Mouse (Mus musculus) limb, embryonic 14.5 days (tissue): Measurements from ENCODE around the gene Pde4dip. TPM values are rescaled to one million over a fixed set of nuclear protein-coding genes. Genes with fewer than 3 reads are reported as not detected.

ENCODE experiments used
- ATAC-seq: fragments of 200-750 bp; cut with Nextera tagmentation; 2 replicates; pipeline ENCODE4 v1.8.0; 2017; ENCODE audit warnings: low read depth, moderate number of reproducible peaks, moderate TSS enrichment; ENCODE audit not compliant: low FRiP score
- DNase-seq: peaks from one replicate; pipeline ENCODE4 v3.0.0-alpha.2; 2015; ENCODE audit warnings: low spot score
- H3K27ac ChIP-seq: fragments of 300-500 bp; sonication (generic); replicated peaks from 2 replicates; pipeline ENCODE4 v1.5.1; 2014; ENCODE audit warnings: low read depth, mild to moderate bottlenecking, low read length, moderate library complexity, mixed read lengths
- H3K27me3 ChIP-seq: fragments of 300-500 bp; sonication (generic); 2 replicates; pipeline ENCODE4 v1.6.1; 2014; ENCODE audit warnings: low read length, mixed read lengths; ENCODE audit not compliant: control insufficient read depth, insufficient read depth
- H3K36me3 ChIP-seq: fragments of 300-500 bp; sonication (generic); 2 replicates; pipeline ENCODE4 v1.6.1; 2014; ENCODE audit warnings: mild to moderate bottlenecking, low read length, moderate library complexity, mixed read lengths; ENCODE audit not compliant: control insufficient read depth, insufficient read depth
- H3K4me1 ChIP-seq: fragments of 300-500 bp; sonication (generic); 2 replicates; pipeline ENCODE4 v1.6.1; 2014; ENCODE audit warnings: antibody characterized with exemption, low read length, mixed read lengths; ENCODE audit not compliant: control insufficient read depth, insufficient read depth
- H3K4me2 ChIP-seq: fragments of 300-500 bp; sonication (generic); replicated peaks from 2 replicates; pipeline ENCODE4 v1.6.1; 2014; ENCODE audit warnings: low read depth, mild to moderate bottlenecking, low read length, moderate library complexity; ENCODE audit not compliant: severe bottlenecking
- H3K4me3 ChIP-seq: fragments of 300-500 bp; sonication (generic); replicated peaks from 2 replicates; pipeline ENCODE4 v1.5.1; 2014; ENCODE audit warnings: low read length
- H3K9ac ChIP-seq: fragments of 300-500 bp; sonication (generic); 2 replicates; pipeline ENCODE4 v1.6.1; 2014; ENCODE audit warnings: mild to moderate bottlenecking, low read depth, low read length, moderate library complexity; ENCODE audit not compliant: severe bottlenecking
- H3K9me3 ChIP-seq: fragments of 300-500 bp; sonication (generic); 2 replicates; pipeline ENCODE4 v1.6.1; 2016; ENCODE audit warnings: low read length; ENCODE audit not compliant: control insufficient read depth
- POLR2A ChIP-seq: fragments of 200-500 bp; IDR thresholded peaks from 2 replicates; pipeline ENCODE4 v1.8.0; 2012; ENCODE audit warnings: inconsistent platforms, mild to moderate bottlenecking, moderate library complexity, borderline replicate concordance; ENCODE audit not compliant: insufficient read depth, insufficient read length; ENCODE audit errors: extremely low read depth
- WGBS: fragments of 180-500 bp; shearing (Covaris S2); extraction: QIAGEN DNeasy Blood & Tissue Kit; methylation state at CpG from one replicate; pipeline ENCODE4 v1.1.7; 2014; 5-methylcytosine and 5-hydroxymethylcytosine counted together
- polyA plus RNA-seq, 2 experiments: library from polyadenylated mRNA; depleted of rRNA in 1 of 2; stranded (reverse) in 1 of 2; unstranded in 1 of 2; fragments of >200 nt; fragmentation: Nextera tagmentation in 1 of 2; extraction: Ambion mirVana in 1 of 2; gene quantifications; 2 replicates each; pipeline versions ENCODE4 v1.2.1 to v1.2.3; 2012 to 2014

Pde4dip gene
- polyA plus RNA-seq, 2 experiments = 33.3 to 38.5 TPM

DNA sequence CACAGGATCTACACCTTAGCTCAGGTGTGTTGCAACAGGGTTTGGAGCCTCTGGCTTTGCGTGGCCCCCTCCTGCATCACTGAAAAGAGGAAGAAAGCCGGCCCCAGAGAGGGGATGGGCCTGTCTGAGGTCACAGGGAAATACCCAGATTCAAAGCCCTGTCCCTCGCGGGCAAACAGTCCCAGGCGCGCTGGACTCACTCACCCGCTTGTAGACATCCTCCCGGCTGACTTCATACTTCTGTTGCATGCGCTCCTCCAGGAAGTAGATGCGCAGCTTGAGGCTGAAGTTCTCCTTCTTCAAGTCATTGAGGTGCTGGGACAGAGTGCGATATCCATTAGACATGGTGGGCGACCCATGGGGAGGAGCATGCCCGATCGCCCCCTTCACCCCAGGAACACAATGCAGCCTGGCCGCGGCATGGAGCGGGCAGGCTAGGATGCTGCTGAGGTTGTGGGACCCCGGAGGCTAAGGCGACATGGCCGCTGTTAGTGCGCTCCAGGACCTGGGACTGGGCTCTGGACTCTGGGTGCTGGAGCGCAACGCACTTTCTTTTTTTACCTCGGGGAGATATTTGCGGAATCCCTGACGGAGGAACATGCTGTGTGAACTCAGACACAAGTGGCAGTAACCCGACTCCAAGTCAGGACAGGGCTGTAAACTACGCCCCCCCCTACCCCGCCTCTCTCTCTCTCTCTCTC is 64.3 kb downstream of the Pde4dip start:
- Histone ChIP-seq H3K36me3 (no peaks in the 10 kb centered on the region), H3K9me3 (no peaks in the 10 kb centered on the region), H3K27ac (no peak overlapping the region), H3K9ac (peak overlapping the region; percentile 49), H3K27me3 (peaks cover 5% of the 10 kb centered on the region; the same call in 1 of the 2 replicates), H3K4me2 (peak overlapping the region; percentile 75), H3K4me1 (peaks cover 8% of the 10 kb centered on the region), H3K4me3 (peak overlapping the region; percentile 42)
- under 1% methylated on average over 27 of the region's 29 CpGs for WGBS
- no peak for DNase-seq
- ATAC-seq = peak; percentile 51
- TF ChIP-seq POLR2A = no peak

DNA sequence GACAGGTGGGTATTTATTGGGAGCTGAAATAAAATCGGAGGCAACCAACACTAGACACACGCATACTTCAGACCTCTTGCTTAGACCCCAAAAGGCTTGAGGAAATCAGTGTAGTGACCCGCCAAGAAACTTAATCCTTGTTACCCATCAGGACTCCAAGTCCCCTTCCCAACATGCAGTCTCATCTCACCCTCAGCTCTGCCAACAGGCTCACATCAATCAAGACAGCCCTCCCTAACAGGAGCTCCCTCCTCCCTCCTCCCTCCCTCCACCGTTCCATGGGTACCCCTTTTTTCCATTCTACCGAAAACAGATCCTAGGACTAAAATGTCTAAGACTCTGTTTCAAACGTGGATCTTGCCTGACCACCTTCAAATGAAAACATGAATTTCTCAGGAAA is 65.1 kb downstream of the Pde4dip start:
- no peaks in the 10 kb centered on the region for H3K36me3 ChIP-seq
- H3K4me3 ChIP-seq = peak overlapping the region; percentile 42
- no peak for ATAC-seq
- TF ChIP-seq POLR2A = no peak
- 13% methylated on average over 6 of the region's 6 CpGs for WGBS
- no peak for DNase-seq
- peak overlapping the region; percentile 75; the same call in 1 of the 2 replicates for H3K4me2 ChIP-seq
- H3K4me1 ChIP-seq = peaks cover 8% of the 10 kb centered on the region
- H3K27ac ChIP-seq = no peak overlapping the region
- H3K9me3 ChIP-seq = no peaks in the 10 kb centered on the region
- no peak overlapping the region for H3K9ac ChIP-seq
- H3K27me3 ChIP-seq = peaks cover 5% of the 10 kb centered on the region; the same call in 1 of the 2 replicates

DNA sequence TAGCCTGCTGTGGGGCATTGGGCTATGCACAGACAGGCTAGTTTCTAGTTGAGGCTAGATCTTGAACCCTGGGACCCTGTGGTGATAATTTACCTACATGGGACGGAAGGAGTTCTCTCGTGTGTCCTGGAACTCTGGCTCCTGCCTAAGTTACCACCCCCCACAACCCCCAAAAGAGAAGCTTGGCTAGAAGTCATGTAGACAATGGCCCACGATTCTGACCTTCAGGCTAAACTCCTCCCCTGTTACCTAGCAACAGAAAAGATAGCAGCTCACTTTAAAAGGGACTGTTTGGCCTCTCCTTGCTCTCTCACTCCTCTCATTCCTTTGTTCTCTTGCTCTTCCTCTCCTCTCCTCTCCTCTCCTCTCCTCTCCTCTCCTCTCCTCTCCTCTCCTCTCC is 69.5 kb downstream of the Pde4dip start:
- WGBS = 58% methylated on average over 3 of the region's 3 CpGs
- H3K4me1 ChIP-seq = peaks cover 2% of the 10 kb centered on the region; the same call in 1 of the 2 replicates
- no peaks in the 10 kb centered on the region for H3K36me3 ChIP-seq
- no peaks in the 10 kb centered on the region for H3K9me3 ChIP-seq
- no peak for TF ChIP-seq POLR2A
- ATAC-seq (no peak), DNase-seq (no peak)
- no peak overlapping the region for H3K4me2 ChIP-seq
- H3K27me3 ChIP-seq = peaks cover 5% of the 10 kb centered on the region; the same call in 1 of the 2 replicates
- H3K4me3 ChIP-seq = no peak overlapping the region
- H3K9ac ChIP-seq = no peak overlapping the region
- no peak overlapping the region for H3K27ac ChIP-seq

DNA sequence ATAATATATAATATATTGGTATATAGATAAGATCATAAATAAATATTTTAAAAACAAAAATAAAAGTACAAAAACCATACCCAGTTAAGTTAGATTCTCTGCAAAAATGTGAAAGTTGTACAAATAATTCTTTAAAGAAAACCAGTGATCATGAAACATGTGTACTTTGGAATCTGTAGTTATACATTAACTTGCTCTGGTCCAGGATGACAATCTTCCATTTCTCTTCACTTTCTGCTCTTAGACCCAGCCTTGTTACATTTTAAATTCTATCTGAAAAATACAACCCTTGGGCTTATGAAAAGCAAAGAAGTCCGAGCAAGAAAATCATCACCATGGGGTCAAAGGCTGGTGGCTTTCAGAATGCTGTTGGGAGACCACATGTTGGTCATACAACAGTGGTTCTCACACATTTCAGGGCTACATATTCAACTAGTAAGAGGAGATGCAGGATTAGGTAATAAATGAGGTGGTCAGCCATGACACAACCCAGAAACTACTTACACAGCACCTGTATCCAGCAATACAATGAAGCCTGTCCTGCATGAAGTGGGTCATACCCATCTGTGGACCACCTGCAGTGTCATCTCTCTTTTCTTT is 70.0 kb downstream of the Pde4dip start:
- H3K27me3 ChIP-seq = peaks cover 5% of the 10 kb centered on the region; the same call in 1 of the 2 replicates
- H3K9ac ChIP-seq = no peak overlapping the region
- no peaks in the 10 kb centered on the region for H3K4me1 ChIP-seq
- H3K27ac ChIP-seq = no peak overlapping the region
- DNase-seq = no peak
- no peaks in the 10 kb centered on the region for H3K36me3 ChIP-seq
- no peak for TF ChIP-seq POLR2A
- no peak overlapping the region for H3K4me3 ChIP-seq
- no peak for ATAC-seq
- no peaks in the 10 kb centered on the region for H3K9me3 ChIP-seq
- 83% methylated on average over 1 of the region's 1 CpGs for WGBS
- H3K4me2 ChIP-seq = no peak overlapping the region

DNA sequence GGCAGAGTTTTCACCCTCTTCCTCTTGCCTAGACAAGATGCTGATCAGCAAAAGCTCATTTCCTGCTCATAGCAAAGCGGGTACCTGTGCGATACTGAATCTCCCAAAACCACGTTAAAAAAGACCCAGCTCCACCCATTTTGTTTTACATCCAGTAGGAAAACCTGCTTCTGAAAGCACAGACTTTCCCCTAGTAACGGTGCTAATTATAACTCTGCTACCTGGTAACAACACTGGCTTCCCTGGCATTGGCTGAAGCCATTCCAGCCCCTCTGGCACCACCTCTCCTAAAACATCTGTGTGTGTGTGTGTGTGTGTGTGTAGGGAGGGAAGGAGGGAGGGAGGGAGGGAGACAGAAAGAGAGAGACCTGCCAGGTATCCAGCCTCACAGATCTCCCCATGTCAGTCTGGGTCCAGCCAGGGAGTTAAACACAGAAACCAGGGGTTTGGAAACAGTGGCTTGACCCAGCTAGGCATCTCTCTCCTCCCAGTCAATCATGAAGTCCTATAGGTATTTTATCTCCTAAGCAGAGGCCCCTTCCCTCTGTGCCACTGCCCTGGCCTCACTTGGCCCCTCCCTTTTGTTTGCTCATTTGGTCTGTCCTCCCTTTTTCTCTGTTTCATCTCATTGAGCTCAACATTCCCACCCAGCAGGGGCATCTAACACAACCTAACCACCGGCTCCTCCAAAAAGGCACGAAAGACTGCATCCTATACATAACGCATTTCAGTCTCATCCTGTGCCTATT is 76.7 kb downstream of the Pde4dip start:
- peaks cover 19% of the 10 kb centered on the region for H3K4me1 ChIP-seq
- no peak overlapping the region; the same call in 1 of the 2 replicates for H3K4me2 ChIP-seq
- 27% methylated on average over 7 of the region's 7 CpGs for WGBS
- H3K27ac ChIP-seq = peak overlapping the region; percentile 58
- ATAC-seq (peak; percentile 80), DNase-seq (peak; percentile 78)
- H3K9me3 ChIP-seq = no peaks in the 10 kb centered on the region
- no peak overlapping the region for H3K9ac ChIP-seq
- TF ChIP-seq POLR2A = no peak
- H3K36me3 ChIP-seq = no peaks in the 10 kb centered on the region
- no peak overlapping the region for H3K4me3 ChIP-seq
- H3K27me3 ChIP-seq = no peaks in the 10 kb centered on the region
